Mouse (Mus musculus) forebrain, embryonic 11.5 days (tissue): ENCODE measurements around the gene Snx21. TPM values are rescaled to one million over a fixed set of nuclear protein-coding genes. Genes with fewer than 3 reads are reported as not detected.

Experiments
- ATAC-seq: fragments of 200-750 bp; cut with Nextera tagmentation; replicated peaks from 2 replicates; pipeline ENCODE4 v1.8.0; 2017; ENCODE audit warnings: moderate TSS enrichment; ENCODE audit not compliant: low FRiP score
- DNase-seq: peaks from one replicate; pipeline ENCODE4 v3.0.0-alpha.2; 2017; ENCODE audit warnings: low spot score
- H3K27ac ChIP-seq: fragments of 300-500 bp; sonication (generic); 2 replicates; pipeline ENCODE4 v1.5.1; 2014; ENCODE audit warnings: low read depth, low read length
- H3K27me3 ChIP-seq: fragments of 300-500 bp; sonication (generic); 2 replicates; pipeline ENCODE4 v1.6.1; 2014; ENCODE audit warnings: mild to moderate bottlenecking, low read length, mixed read lengths; ENCODE audit not compliant: control insufficient read depth, insufficient read depth
- H3K36me3 ChIP-seq: fragments of 300-500 bp; sonication (generic); 2 replicates; pipeline ENCODE4 v1.6.1; 2014; ENCODE audit warnings: mild to moderate bottlenecking, low read length, moderate library complexity, mixed read lengths; ENCODE audit not compliant: control insufficient read depth, insufficient read depth
- H3K4me1 ChIP-seq: fragments of 300-500 bp; sonication (generic); replicated peaks from 2 replicates; pipeline ENCODE4 v1.6.1; 2014; ENCODE audit warnings: low read length, mixed read lengths; ENCODE audit not compliant: control insufficient read depth, insufficient read depth
- H3K4me2 ChIP-seq: fragments of 300-500 bp; sonication (generic); 2 replicates; pipeline ENCODE4 v1.6.1; 2014; ENCODE audit warnings: low read depth, mild to moderate bottlenecking, low read length, moderate library complexity, mixed read lengths; ENCODE audit not compliant: severe bottlenecking
- H3K4me3 ChIP-seq: fragments of 300-500 bp; sonication (generic); 2 replicates; pipeline ENCODE4 v1.5.1; 2014; ENCODE audit warnings: low read depth, low read length
- H3K9ac ChIP-seq: fragments of 300-500 bp; sonication (generic); 2 replicates; pipeline ENCODE4 v1.6.1; 2014; ENCODE audit warnings: low read length
- H3K9me3 ChIP-seq: fragments of 300-500 bp; sonication (generic); 2 replicates; pipeline ENCODE4 v1.6.1; 2016; ENCODE audit warnings: low read length, mixed read lengths; ENCODE audit not compliant: control insufficient read depth
- WGBS: fragments of 180-500 bp; shearing (Covaris S2); extraction: QIAGEN DNeasy Blood & Tissue Kit; methylation state at CpG from one replicate; pipeline ENCODE4 v1.1.7; 2014; 5-methylcytosine and 5-hydroxymethylcytosine counted together
- polyA plus RNA-seq: library from polyadenylated mRNA; unstranded; fragments of >200 nt; fragmentation: Nextera tagmentation; extraction: Ambion mirVana; gene quantifications from 2 replicates; pipeline ENCODE4 v1.2.1, GENCODE M21; 2014

Snx21 gene
- polyA plus RNA-seq, 1 experiment from 2014 or later = 13.1 TPM

DNA sequence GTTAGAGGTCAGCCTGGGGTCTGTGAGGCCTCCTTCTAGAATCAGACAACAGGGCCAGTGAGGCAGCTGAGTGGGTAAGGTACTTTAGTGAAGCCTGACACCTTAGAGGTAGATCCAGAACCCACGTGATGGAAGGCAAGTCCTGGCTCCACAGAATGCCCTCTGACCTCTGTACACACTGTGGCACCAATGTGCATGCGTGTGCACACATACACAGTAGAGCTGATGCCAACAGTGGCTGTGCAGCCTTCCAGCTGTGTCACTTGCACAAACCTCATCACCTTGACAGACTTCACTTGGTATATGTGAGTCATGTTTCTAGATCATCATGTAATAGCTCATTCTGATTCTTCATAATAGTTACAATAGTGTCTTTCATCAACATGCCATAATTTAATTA, 33.2 kb upstream of the Snx21 start:
- Histone ChIP-seq H3K36me3 (peaks cover 2% of the 10 kb centered on the region), H3K9ac (no peak overlapping the region), H3K4me2 (no peak overlapping the region), H3K9me3 (no peaks in the 10 kb centered on the region), H3K27me3 (no peaks in the 10 kb centered on the region), H3K4me3 (no peak overlapping the region), H3K27ac (no peak overlapping the region), H3K4me1 (0 out of 2 replicates have a peak, but pooled peaks cover under 1% of the 10 kb centered on the region)
- 98% methylated on average over 2 of the region's 2 CpGs for WGBS
- ATAC-seq (no peak), DNase-seq (no peak)

DNA sequence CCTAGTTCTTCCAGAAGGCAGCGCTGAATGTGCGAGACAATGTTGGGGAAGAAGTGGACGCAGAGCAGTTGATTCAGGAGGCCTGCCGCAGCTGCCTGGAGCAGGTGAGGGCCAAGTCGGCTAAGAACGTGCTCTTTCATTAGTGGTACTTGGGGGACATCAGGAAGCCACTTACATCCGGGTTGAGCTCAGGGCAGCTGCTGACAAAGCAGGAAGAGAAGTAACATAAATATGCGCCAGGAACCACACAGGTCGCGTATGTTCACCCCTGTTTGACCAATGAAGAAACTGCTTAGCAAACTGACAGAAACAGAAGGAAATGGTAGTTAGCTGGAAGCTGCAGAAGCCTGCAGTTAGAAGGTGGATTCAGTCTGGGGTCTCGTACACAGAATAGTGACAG, 31.5 kb upstream of the Snx21 start:
- Histone ChIP-seq H3K9me3 (no peaks in the 10 kb centered on the region), H3K36me3 (peaks cover 2% of the 10 kb centered on the region), H3K4me3 (no peak overlapping the region), H3K27ac (no peak overlapping the region), H3K4me1 (no peaks in the 10 kb centered on the region), H3K4me2 (no peak overlapping the region), H3K27me3 (no peaks in the 10 kb centered on the region), H3K9ac (no peak overlapping the region)
- ATAC-seq (no peak), DNase-seq (no peak)
- 93% methylated on average over 11 of the region's 11 CpGs for WGBS

DNA sequence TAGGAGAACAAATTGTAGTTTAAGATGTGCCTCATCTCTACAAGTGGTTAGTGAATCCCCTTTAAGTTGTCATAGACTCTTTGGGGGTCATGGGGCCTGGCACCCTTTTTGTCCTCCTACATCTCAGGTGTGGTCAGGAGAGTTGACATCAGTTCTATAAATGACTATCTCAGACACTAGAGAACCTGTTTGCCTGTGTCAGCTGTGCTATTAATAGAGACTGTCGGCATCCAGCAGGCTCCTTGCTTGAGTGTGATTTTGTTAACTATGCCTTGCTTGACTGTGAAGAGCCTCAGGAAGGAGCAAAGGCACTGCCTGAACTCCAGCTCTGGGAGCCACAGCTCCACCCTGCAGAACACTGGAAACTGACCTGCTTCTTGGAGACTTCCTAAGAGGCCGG, 30.8 kb upstream of the Snx21 start:
- Histone ChIP-seq H3K4me2 (no peak overlapping the region), H3K4me3 (no peak overlapping the region), H3K27me3 (no peaks in the 10 kb centered on the region), H3K9me3 (no peaks in the 10 kb centered on the region), H3K27ac (no peak overlapping the region), H3K36me3 (peaks cover 2% of the 10 kb centered on the region), H3K4me1 (no peaks in the 10 kb centered on the region), H3K9ac (no peak overlapping the region)
- ATAC-seq = no peak
- no peak for DNase-seq
- 89% methylated on average over 2 of the region's 2 CpGs for WGBS

DNA sequence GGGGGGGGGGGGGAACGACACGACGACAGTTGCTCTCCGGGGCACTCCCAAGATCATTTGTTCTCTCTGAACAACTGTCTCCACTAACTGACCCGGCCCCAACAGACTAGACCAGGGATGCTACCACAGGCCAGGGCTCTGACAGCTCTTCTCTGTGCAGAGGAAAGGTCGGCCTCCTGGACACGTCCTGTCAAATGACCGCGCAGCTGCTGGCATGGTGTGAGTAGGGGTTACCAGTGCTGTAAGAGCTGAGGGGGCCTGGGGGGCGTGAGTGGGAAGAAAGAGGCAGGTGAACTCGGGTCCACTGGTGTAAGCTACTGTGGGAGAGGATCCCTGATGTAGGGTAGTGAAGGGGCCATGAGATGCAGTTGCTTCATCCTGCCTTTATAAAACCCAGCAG, 27.8 kb upstream of the Snx21 start:
- H3K36me3 ChIP-seq = peaks cover 2% of the 10 kb centered on the region
- WGBS = 88% methylated on average over 11 of the region's 11 CpGs

DNA sequence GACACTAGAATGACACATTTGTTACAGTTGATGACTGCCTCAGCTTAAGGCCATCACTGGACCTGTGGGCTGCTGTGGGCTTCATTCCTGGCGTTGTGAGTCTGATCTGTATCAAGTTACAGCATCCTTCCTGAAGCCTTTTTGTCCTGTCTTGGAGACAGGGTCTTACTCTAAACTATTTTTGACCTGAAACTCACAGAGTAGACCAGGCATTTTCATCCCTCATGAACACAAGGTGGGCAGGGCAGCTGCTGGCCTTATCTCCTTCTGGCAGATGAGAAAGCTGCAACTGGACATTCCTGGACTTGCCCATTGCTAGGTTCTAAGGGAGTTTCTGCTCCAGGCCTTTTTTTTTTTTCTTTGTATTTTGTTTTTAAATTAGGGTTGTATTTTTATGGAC, 26.9 kb upstream of the Snx21 start:
- no peak for DNase-seq
- no peak overlapping the region for H3K9ac ChIP-seq
- H3K4me1 ChIP-seq = no peaks in the 10 kb centered on the region
- peaks cover 2% of the 10 kb centered on the region for H3K36me3 ChIP-seq
- WGBS = 74% methylated on average over 1 of the region's 1 CpGs
- no peak overlapping the region for H3K4me2 ChIP-seq
- no peak overlapping the region for H3K27ac ChIP-seq
- no peak overlapping the region for H3K4me3 ChIP-seq
- no peaks in the 10 kb centered on the region for H3K27me3 ChIP-seq
- H3K9me3 ChIP-seq = no peaks in the 10 kb centered on the region
- ATAC-seq = no peak

More for the DNA sequence above, 27.8 kb upstream of the Snx21 start:
- Histone ChIP-seq H3K9ac (no peak overlapping the region), H3K4me2 (no peak overlapping the region), H3K4me1 (no peaks in the 10 kb centered on the region), H3K27ac (no peak overlapping the region), H3K4me3 (no peak overlapping the region), H3K27me3 (no peaks in the 10 kb centered on the region), H3K9me3 (no peaks in the 10 kb centered on the region)
- ATAC-seq (no peak), DNase-seq (no peak)

DNA sequence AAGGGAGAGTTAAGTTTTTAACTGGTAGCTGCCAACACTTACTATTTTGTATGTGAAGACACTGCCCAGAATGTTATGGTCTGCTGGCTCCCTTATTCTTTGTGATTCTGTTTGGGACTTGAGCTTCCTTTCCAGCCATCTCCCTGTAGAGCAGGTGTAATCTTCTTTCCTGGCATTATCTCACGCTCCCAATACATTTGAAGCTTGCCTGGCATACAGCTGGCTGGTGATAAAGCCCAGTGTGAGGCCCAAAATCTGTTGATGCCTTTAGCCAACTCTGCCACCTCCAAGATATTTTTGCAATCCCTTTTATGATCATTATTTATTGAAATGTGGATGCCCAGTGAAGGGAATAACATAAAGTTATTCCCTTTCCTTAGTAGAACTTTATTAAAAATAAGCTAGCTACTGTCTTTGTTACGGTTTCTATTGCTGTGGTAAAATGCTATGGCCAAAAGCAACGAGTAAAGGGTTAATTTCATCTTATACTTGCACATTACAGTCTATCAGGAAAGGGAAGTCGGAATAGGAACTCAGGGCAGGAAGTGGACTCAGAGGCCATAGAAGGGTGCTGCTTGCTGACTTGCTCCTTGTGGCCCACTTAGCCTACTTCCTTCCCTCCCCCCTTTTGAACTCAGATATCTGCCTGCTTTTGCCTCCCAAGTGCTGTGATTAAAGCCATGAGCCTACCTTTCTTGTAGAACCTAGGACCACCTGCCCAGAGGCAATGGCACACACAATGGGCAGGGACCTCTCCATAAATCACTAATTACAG, 25.4 kb upstream of the Snx21 start:
- Histone ChIP-seq H3K4me1 (no peaks in the 10 kb centered on the region), H3K9me3 (no peaks in the 10 kb centered on the region), H3K4me3 (no peak overlapping the region), H3K4me2 (no peak overlapping the region), H3K9ac (no peak overlapping the region), H3K36me3 (no peaks in the 10 kb centered on the region; the same call in 1 of the 2 replicates), H3K27ac (no peak overlapping the region), H3K27me3 (no peaks in the 10 kb centered on the region)
- ATAC-seq (no peak), DNase-seq (no peak)
- 90% methylated on average over 4 of the region's 4 CpGs for WGBS

DNA sequence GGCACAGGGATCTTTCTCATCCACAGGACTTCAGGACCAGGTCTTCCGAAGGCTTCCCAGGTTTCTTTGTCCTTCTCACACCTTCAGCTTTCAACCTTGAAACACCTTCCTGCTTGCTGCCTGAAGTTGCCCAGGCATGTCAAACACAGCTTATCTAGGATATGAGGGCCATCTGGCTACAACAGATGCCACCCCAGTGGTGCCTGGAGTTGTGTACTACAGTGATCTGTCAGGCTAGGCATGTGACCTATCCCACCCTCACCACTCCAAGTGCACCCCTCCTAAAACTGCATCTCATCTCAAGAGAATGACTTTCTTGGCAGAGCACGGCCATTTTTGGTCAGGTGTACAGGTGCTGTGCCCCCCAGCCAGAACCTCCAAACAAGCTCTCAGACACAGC, 24.1 kb upstream of the Snx21 start:
- H3K9me3 ChIP-seq = no peaks in the 10 kb centered on the region
- no peak overlapping the region for H3K27ac ChIP-seq
- H3K4me2 ChIP-seq = no peak overlapping the region
- no peaks in the 10 kb centered on the region for H3K27me3 ChIP-seq
- DNase-seq (no peak), ATAC-seq (no peak)
- no peak overlapping the region for H3K9ac ChIP-seq
- no peaks in the 10 kb centered on the region; the same call in 1 of the 2 replicates for H3K36me3 ChIP-seq
- H3K4me3 ChIP-seq = no peak overlapping the region
- 86% methylated on average over 2 of the region's 2 CpGs for WGBS
- no peaks in the 10 kb centered on the region for H3K4me1 ChIP-seq

DNA sequence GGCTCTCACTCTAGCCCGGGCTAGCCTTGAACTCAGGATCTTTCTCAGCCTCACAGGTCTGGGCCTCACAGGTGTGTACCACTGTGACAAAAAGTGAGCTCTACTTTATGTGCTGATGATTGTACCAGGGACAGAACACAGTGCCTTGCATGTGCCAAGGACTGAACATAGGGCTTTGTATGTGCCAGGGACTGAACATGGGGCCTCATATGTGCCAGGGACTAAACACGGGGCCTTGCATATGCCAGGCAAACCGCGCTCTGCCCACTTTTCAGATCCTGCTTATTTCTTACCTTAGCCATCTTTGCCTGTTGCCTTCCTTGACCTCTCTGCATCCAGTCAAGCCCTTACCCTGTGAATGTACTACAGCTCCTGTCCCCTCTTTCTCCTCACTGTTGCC, 23.7 kb upstream of the Snx21 start:
- H3K9ac ChIP-seq = no peak overlapping the region
- no peaks in the 10 kb centered on the region for H3K4me1 ChIP-seq
- H3K27me3 ChIP-seq = no peaks in the 10 kb centered on the region
- H3K4me2 ChIP-seq = no peak overlapping the region
- DNase-seq = no peak
- H3K9me3 ChIP-seq = no peaks in the 10 kb centered on the region
- WGBS = 97% methylated on average over 4 of the region's 4 CpGs
- no peaks in the 10 kb centered on the region; the same call in 1 of the 2 replicates for H3K36me3 ChIP-seq
- H3K27ac ChIP-seq = no peak overlapping the region
- H3K4me3 ChIP-seq = no peak overlapping the region
- no peak for ATAC-seq

DNA sequence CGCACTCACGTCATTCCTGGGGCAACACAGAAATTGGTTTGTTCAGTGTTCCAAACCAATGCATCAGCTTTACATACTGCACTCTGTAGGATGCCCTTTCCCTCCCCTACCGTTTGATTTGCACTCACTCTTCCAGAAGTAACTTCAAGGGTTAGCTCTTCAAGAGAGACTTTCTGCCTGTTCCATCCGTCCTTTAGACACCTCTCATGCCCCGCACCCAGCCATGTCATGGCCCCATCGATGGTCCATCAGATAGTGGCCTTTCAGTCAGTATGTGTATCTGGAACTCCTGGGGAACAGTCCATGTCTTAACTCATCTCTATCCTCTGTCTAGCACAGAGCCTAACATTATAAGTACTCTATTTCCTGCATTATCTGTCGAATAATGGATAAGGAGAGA, 23.0 kb upstream of the Snx21 start:
- Histone ChIP-seq H3K4me3 (no peak overlapping the region), H3K27me3 (no peaks in the 10 kb centered on the region), H3K9me3 (no peaks in the 10 kb centered on the region), H3K4me1 (no peaks in the 10 kb centered on the region), H3K4me2 (no peak overlapping the region), H3K36me3 (no peaks in the 10 kb centered on the region; the same call in 1 of the 2 replicates), H3K9ac (no peak overlapping the region), H3K27ac (no peak overlapping the region)
- no peak for DNase-seq
- WGBS = 94% methylated on average over 7 of the region's 7 CpGs
- no peak for ATAC-seq
